Mouse (Mus musculus) frontal cortex, postnatal 25 days (tissue): ENCODE results near the gene Kdf1.
"Not testable (repeated sequence)": the region's sequence is repeated elsewhere in the genome, so short reads cannot be mapped to it uniquely, and the experiment has no call there.

ENCODE experiments used
- DNase-seq, 2 experiments: peaks; one replicate each; pipeline ENCODE4 v3.0.0; 2022; ENCODE audit warnings: low spot score in 2 of 2

Kdf1 gene

GRCm38 (mm10) chr4:133496738-133497445 is 21.9 kb upstream of the Kdf1 start:
- DNase-seq = no peak

- DNase-seq = no peak
These were observed 21.2 kb upstream of the Kdf1 start for GRCm38 (mm10) chr4:133497461-133498159.

DNA sequence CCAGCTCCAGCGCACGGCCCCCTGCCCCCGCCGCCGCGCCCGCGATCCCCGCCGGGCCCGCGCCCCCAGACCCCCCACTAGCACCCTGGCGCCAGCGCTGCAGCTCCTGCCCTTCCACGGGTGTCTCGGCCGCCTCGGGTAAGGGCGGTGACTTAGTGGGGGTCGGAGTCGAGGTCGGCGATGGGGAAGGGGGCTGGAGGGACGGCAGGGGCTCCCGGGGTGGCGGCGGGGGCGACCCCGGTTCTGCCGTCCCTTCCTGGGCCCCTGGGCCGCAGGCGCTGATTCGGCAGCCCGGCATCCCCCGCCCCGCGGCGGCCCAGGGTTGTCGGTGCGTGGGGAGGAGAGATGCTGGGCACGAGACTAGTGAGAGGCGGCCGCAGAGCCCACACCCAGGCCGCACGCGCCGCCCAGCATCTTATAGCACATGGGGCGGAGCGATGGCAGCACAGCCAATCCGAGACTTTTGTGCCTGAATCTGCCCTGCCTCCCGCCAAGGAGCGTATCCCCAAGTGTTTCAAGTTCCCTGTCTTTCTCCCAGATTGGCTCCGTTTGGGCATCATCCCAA is 20.5 kb upstream of the Kdf1 start, which contains the start of gene Trnp1:
Trnp1 (minus strand) TSS at position 391 of the 565 bp plus-strand sequence.
- DNase-seq = peak; percentile 67 to 72

DNA sequence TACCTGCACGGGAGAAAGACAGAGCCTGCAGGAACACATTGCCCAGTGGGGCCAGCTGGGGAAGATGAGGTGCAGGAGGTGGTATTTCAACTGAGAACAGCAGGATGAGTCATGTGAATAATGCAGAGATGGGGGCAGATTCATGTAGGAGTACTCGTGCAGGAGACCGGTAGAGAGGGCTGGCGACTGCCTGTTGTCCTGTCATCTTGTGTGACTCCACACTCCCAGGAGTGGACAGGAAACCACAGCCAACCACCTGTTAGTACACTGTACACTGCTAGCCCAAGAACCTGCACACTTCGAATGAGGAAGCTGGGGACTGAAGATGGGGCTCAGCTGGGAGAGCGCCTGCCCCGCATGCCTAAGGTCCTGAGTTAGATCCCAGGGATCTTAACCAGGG is 17.2 kb upstream of the Kdf1 start:
- no peak for DNase-seq

- no peak for DNase-seq
These were observed 14.5 kb upstream of the Kdf1 start for GRCm38 (mm10) chr4:133504300-133504699.

DNA sequence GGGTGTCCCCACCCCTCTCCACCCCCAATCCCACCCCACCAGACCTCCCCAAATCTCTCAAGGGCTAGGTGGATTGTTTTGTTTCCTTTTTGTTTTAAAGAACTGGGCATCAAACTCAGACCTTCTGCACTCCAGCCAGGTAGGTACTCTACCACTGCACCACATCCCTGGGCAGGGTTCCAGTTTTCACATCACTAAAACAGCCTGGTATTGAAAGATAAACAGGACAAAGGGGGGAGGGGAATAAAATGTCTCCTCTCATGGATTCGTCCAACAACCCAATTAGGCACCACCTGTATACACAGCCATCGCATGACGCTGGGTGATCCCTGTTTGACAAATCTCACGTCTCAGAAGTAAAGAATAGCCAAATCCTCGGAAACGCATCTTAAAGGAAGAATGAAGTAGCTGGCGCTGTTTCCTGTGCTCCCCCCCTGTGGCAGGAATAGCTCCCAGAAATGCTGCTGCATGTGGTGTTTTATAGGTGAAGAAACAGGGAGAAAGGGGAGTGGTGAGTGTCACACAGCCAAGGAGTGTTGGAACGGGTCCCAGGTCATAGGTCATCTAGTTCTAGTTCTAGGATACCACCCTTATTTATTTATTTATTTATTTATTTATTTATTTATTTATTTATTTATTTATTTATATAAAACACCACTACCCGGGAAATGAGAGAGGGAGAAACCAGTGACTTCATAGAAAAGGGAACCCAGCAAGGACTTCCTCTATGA is 13.8 kb upstream of the Kdf1 start:
- DNase-seq = no peak

DNA sequence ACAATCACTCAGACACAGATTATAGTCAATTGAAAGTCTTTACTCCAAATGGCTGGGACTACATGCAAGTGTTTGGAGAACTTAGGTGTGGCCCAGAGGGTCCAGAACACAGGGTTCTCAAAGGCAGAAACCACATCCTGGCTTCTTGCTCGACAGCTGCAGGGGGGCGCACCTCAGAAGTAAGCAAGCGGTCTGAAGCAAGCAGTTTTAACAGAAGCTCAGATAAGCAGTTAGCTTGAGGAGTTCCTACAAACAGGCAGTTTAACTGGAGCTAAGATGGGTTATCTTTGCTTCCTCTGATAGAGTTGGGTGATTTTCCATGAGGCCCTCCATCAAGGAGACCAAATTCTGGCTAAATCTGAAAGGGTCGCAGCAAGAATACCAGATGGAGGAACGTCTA is 12.2 kb upstream of the Kdf1 start:
- DNase-seq = no peak

- DNase-seq = no peak
These were observed 9.8 kb upstream of the Kdf1 start for GRCm38 (mm10) chr4:133508990-133509389.

DNA sequence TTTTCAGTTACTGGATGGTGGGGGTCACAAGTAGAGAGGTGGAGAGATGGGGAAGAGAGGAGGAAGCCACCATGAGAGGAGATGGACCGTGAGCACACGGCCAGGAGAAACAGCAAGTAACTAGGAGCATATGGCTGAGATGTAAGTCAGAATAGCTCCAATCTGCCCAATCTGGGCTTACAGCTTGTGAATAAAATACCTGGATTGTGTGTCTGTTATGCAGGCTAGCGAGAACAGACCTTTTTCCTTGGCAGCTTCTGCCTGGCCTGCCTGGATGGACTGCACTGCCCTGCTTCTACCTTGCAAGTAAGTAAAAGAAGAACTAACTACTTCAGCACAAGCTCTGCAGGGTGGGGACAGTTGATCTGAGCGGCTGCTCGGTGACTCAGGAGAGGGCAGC is 7.7 kb upstream of the Kdf1 start:
- no peak for DNase-seq

- not testable (repeated sequence) for DNase-seq
These were observed 6.3 kb upstream of the Kdf1 start for GRCm38 (mm10) chr4:133512511-133512910.

DNA sequence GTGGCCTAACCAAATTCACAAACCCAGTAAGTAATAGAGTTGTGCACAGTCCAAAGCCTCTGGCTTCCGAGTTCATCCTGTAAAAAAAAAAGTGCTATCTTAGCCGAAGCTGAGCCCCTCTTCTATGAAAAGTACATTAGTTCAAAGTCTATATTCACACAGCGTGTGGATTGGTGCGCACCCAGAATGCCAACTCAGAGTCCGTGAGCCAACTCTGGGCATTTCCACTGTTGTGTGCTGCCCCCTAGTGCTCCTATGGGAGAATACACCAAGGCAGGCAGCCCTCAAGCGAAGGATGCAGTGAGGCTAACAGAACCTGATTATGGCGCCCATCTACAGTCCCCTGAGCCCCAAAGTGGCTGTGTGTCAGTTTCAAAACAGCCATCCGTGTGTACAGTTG is 5.8 kb upstream of the Kdf1 start:
- peak; percentile 54 to 73 for DNase-seq

DNA sequence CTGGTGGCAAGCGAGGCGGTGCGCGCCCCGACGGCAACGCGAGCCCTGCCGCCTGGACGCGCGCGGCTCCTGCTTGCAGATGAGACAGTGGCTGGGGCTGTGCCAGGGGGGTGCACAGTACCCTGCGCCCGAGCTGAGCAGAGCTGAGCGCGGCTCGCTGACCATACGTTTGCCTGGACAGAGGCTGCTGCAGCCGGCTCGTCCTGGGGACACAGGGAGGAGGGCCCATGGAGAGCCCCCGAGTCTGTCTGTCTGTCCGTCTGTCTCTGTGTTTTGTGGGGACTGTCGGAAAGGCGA is 554 bp downstream of the Kdf1 start:
- DNase-seq = no peak

GRCm38 (mm10) chr4:133521502-133521901 is 2.7 kb downstream of the Kdf1 start:
- DNase-seq = no peak

DNA sequence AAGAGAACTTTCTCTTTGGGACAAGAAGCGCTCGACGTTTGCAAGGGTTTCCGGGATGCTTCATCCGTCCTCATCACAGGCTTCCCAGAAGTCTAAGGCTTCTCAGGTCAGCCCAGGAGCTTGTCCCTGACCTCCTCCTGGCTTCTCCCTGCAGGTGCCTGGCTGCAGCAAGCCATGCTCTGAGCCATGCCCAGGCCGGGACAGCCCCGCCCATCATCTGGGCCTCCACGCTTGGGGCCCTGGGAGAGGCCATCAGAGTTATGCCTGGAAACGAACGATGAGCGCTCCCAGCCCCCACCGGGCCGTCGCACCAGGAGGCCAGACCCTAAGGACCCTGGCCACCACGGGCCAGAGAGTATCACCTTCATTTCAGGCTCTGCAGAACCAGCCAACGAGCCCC is 9.0 kb downstream of the Kdf1 start:
- no peak for DNase-seq

GRCm38 (mm10) chr4:133532777-133533176 is 14.0 kb downstream of the Kdf1 start:
- no peak for DNase-seq

- no peak for DNase-seq
These were observed 17.3 kb downstream of the Kdf1 start for GRCm38 (mm10) chr4:133536081-133536480.

GRCm38 (mm10) chr4:133536652-133537051 is 17.9 kb downstream of the Kdf1 start:
- no peak for DNase-seq

- peak; percentile 84 to 93 for DNase-seq
These were observed 26.8 kb downstream of the Kdf1 start, which contains the start of gene Nudc for GRCm38 (mm10) chr4:133545272-133546231. Nudc (minus strand) TSS chr4:133545996.

- no peak for DNase-seq
These were observed 33.3 kb downstream of the Kdf1 start for GRCm38 (mm10) chr4:133552029-133552428.

DNA sequence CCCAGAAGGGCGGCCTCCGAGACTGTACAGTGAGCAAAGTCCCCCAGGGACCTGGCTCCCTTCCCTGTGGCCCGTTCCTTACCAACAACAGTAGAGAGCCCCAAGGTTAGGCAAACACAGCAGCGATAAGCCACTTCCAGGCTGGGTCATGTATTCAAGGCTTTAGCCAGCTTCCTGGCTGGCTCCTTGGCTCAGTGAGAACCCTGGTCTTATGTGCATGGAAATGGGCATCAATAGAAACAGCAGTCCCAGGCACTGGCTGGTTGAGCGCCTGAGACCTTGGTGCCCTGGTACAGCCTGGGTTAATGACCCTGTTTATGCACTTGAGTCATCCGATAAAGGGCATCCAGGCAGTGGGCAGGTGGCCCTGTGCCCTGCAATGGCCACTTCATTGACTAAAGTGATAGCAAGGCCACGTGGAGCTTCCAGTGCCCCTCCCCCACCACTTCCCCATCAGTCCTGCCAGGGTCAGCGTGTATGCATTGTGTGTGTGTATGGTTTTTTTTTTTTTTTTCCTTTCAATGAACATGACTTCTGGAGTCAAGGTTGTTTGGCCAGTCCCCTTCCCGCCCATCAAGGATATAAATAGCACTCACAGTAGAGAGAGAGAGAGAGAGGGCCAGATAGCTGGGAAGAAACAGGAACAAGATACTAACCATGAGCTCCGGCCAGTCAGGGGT is 34.1 kb downstream of the Kdf1 start, which contains the start of gene Nr0b2:
Nr0b2 (plus strand) TSS at position 609 of the 680 bp plus-strand sequence.
- no peak for DNase-seq
